Comparison of ENCODE assay signal across 27 mouse cellular contexts in the genomic region with DNA sequence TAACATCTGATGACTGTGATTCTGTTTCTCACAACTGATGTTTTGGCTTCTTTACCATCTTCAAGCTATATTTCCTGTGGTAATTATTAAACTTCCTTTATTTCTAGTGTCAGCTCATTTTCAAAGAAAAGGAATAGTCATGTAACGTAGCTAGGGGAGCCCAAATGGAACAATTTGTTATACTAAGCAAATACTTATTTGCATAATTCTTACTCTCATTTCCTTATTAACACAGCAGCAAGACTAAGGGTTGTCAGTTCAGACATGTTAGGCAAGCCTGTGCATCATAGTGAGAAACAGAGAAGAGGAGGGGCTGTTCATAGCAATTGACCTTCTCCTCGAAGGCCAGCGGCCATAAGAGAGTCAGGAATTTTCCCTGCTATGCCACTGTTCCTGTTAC.
"Had no signal": no experiment of that assay in that cellular context is flagged by ENCODE, and none has a peak within 500 bp of the region (broad histone marks: within the 10 kb centered on the region; RNA-seq: fewer than 3 reads in every experiment).

No protein-coding gene starts in this region.

- ATAC-seq: hindbrain, postnatal 0 days; intestine, embryonic 16.5 days had no signal

- H3K4me2 ChIP-seq: heart, embryonic 12.5 days; hindbrain, embryonic 12.5 days; hindbrain, embryonic 15.5 days; kidney, embryonic 15.5 days; limb, embryonic 12.5 days; liver, embryonic 11.5 days; liver, embryonic 13.5 days had no signal

- H3K36me3 ChIP-seq: heart, embryonic 10.5 days; heart, embryonic 12.5 days; hindbrain, embryonic 10.5 days; hindbrain, embryonic 12.5 days; hindbrain, embryonic 15.5 days; kidney, embryonic 15.5 days; limb, embryonic 10.5 days; limb, embryonic 12.5 days; liver, embryonic 13.5 days had no signal

- H3K9me3 ChIP-seq: heart, embryonic 10.5 days; heart, embryonic 12.5 days; hindbrain, embryonic 10.5 days; hindbrain, embryonic 12.5 days; hindbrain, embryonic 15.5 days; kidney, embryonic 15.5 days; limb, embryonic 10.5 days; limb, embryonic 12.5 days; liver, embryonic 13.5 days had no signal

- H3K27ac ChIP-seq: gastrocnemius, adult 2 months; heart, embryonic 10.5 days; hindbrain, embryonic 10.5 days; hindbrain, embryonic 12.5 days; hindbrain, embryonic 15.5 days; hindbrain, postnatal 0 days; kidney, embryonic 15.5 days; kidney, postnatal 0 days; layer of hippocampus, adult 2 months; left cerebral cortex, adult 2 months; limb, embryonic 10.5 days; limb, embryonic 12.5 days; liver, embryonic 13.5 days had no signal

- H3K4me3 ChIP-seq: gastrocnemius, adult 2 months; heart, embryonic 10.5 days; heart, embryonic 12.5 days; hindbrain, embryonic 10.5 days; hindbrain, embryonic 12.5 days; hindbrain, embryonic 15.5 days; kidney, embryonic 15.5 days; layer of hippocampus, adult 2 months; left cerebral cortex, adult 2 months; limb, embryonic 10.5 days; limb, embryonic 12.5 days; liver, embryonic 13.5 days had no signal

- DNase-seq: gastrocnemius, adult 2 months; gastrocnemius, postnatal 10 days; gastrocnemius, postnatal 25 days; heart, adult 18-20 months; heart, postnatal 10 days; heart, postnatal 4 days; kidney, adult 11 months; kidney, adult 2 months; kidney, adult 9 months; kidney, postnatal 14 days; kidney, postnatal 36 days; liver; liver, embryonic 13.5 days had no signal

- H3K4me1 ChIP-seq: heart, embryonic 10.5 days; heart, embryonic 12.5 days; hindbrain, embryonic 15.5 days; kidney, embryonic 15.5 days; liver, embryonic 13.5 days had no signal

- H3K9ac ChIP-seq: heart, embryonic 12.5 days; hindbrain, embryonic 12.5 days; hindbrain, embryonic 15.5 days; kidney, embryonic 15.5 days; limb, embryonic 12.5 days; liver, embryonic 13.5 days had no signal

- H3K27me3 ChIP-seq: heart, embryonic 12.5 days; hindbrain, embryonic 12.5 days; hindbrain, embryonic 15.5 days; kidney, embryonic 15.5 days; limb, embryonic 12.5 days; liver, embryonic 13.5 days had no signal
